Mouse (Mus musculus) midbrain, embryonic 13.5 days (tissue): ENCODE data around the gene Tet1. TPM values are rescaled to one million over a fixed set of nuclear protein-coding genes. Genes with fewer than 3 reads are reported as not detected.
"Not testable (repeated sequence)": the region's sequence is repeated elsewhere in the genome, so short reads cannot be mapped to it uniquely, and the experiment has no call there.

Experiments used
- ATAC-seq: fragments of 200-750 bp; cut with Nextera tagmentation; 2 replicates; pipeline ENCODE4 v1.8.0; 2017; ENCODE audit warnings: mild to moderate bottlenecking, moderate TSS enrichment, moderate library complexity
- H3K27ac ChIP-seq: fragments of 300-500 bp; sonication (generic); 2 replicates; pipeline ENCODE4 v1.5.1; 2015; ENCODE audit warnings: inconsistent platforms, mild to moderate bottlenecking, moderate library complexity
- H3K27me3 ChIP-seq: fragments of 300-500 bp; sonication (generic); 2 replicates; pipeline ENCODE4 v1.6.1; 2015; ENCODE audit warnings: mild to moderate bottlenecking, inconsistent platforms
- H3K36me3 ChIP-seq: fragments of 300-500 bp; sonication (generic); 2 replicates; pipeline ENCODE4 v1.6.1; 2015; ENCODE audit warnings: mild to moderate bottlenecking, inconsistent platforms
- H3K4me1 ChIP-seq: fragments of 300-500 bp; sonication (generic); replicated peaks from 2 replicates; pipeline ENCODE4 v1.6.1; 2015; ENCODE audit warnings: inconsistent platforms
- H3K4me2 ChIP-seq: fragments of 300-500 bp; sonication (generic); replicated peaks from 2 replicates; pipeline ENCODE4 v1.6.1; 2015; ENCODE audit warnings: moderate library complexity, mild to moderate bottlenecking, inconsistent platforms
- H3K4me3 ChIP-seq: fragments of 300-500 bp; sonication (generic); replicated peaks from 2 replicates; pipeline ENCODE4 v1.5.1; 2015; ENCODE audit warnings: mild to moderate bottlenecking, inconsistent platforms
- H3K9ac ChIP-seq: fragments of 300-500 bp; sonication (generic); replicated peaks from 2 replicates; pipeline ENCODE4 v1.6.1; 2015; ENCODE audit warnings: mild to moderate bottlenecking, inconsistent platforms
- H3K9me3 ChIP-seq: fragments of 300-500 bp; sonication (generic); 2 replicates; pipeline ENCODE4 v1.6.1; 2016; ENCODE audit warnings: mild to moderate bottlenecking, inconsistent platforms
- WGBS: fragments of 180-500 bp; shearing (Covaris S2); methylation state at CpG from one replicate; pipeline ENCODE4 v1.1.7; 2015; 5-methylcytosine and 5-hydroxymethylcytosine counted together
- polyA plus RNA-seq: library from polyadenylated mRNA; unstranded; fragments of >200 nt; fragmentation: Nextera tagmentation; extraction: Ambion mirVana; gene quantifications from 2 replicates; pipeline ENCODE4 v1.2.1, GENCODE M21; 2015

Gene Tet1
- polyA plus RNA-seq, 1 experiment from 2014 or later: 37.2 TPM

DNA sequence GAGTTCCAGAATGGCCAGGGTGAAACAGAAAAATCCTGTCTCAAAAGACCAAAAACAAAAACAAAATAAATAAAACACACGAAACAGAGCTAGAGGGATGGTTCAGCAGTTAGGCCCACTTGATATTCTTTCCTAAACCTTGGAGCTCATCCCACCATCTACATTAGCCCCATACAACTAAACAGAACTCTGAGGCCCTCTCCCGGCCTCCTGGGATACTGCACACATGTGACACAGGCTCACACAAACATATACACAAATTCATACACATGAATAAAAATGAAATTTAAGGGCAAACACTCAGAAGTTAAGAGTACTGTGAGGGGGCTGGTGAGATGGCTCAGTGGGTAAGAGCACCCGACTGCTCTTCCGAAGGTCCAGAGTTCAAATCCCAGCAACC, 114.6 kb downstream of the Tet1 start:
- Histone ChIP-seq H3K27me3 (no peaks in the 10 kb centered on the region), H3K9me3 (no peaks in the 10 kb centered on the region), H3K4me1 (peaks cover 20% of the 10 kb centered on the region), H3K9ac (no peak overlapping the region), H3K4me3 (no peak overlapping the region), H3K27ac (no peak overlapping the region), H3K36me3 (peaks cover 11% of the 10 kb centered on the region), H3K4me2 (no peak overlapping the region)
- no peak for ATAC-seq
- WGBS: 97% methylated on average over 4 of the region's 4 CpGs

DNA sequence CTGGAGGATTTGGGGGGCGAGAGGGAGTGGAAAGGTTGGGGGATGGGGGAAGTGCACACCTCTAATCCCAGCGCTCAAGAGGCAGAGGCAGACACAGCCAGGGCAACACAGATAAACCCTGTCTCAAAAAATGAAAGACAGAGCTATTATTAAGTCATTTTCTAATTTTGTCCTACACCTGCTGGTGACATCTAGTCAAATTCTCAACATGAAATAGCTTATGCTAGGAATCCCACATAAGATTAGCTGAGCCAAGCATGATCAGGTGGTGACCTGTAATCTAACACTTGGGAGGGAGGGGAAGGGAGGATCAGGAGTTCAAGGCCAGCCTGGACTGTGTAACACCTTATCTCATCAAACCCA, 115.7 kb downstream of the Tet1 start:
- Histone ChIP-seq H3K9ac (peak overlapping the region; percentile 57), H3K4me1 (peaks cover 28% of the 10 kb centered on the region), H3K27ac (peak overlapping the region; percentile 95), H3K9me3 (no peaks in the 10 kb centered on the region), H3K4me2 (peak overlapping the region; percentile 50), H3K4me3 (peak overlapping the region; percentile 99), H3K27me3 (no peaks in the 10 kb centered on the region), H3K36me3 (peaks cover 21% of the 10 kb centered on the region)
- ATAC-seq: peak; percentile 10
- 41% methylated on average over 2 of the region's 2 CpGs for WGBS

DNA sequence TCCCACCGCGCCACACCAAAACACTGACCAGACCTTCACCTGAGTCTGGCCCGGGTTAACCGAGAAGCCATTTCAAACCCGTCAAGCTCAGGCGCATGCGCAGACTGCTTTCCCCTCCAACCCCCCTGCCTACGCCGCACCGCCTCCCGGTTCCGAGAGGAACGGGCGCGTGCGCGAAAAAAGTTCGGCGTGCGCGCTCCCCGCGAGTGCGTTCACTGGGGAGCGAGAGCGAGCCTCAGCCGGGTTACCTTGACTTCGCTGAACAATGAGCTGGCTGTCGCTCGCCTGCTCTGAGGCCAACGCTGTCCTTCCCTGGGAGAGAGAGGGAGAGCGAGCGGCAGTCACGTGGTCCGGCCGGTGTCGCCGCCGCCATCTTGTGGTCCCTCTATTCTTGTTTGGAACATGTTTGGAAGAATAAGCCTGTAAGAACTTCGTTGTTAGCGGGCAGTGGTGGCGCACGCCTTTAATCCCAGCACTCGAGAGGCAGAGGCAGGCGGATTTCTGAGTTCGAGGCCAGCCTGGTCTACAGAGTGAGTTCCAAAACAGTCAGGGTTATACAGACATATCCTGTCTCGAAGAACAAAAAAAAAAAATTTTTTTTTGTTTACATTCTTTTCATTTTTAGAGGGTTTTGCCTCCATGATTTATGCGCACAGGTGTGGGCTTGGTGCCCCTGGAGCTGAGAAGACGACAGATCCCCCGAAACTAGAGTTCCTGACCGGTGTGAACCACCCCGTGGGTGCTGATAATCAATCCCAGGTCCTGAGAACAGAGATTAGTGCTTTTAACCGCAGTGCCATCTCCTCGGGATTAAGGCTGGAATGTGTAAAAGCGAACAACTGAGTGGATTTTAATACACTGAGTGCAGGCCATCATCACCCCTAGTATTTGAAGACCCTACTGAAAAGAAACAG, 116.4 kb downstream of the Tet1 start, which contains the start of gene Ccar1:
Ccar1 (minus strand) TSS at position 110 of the 914 bp plus-strand sequence.
- WGBS: 4% methylated on average over 55 of the region's 55 CpGs
- H3K9me3 ChIP-seq: no peaks in the 10 kb centered on the region
- H3K27ac ChIP-seq: peak within 1 kb of the TSS; percentile 95
- H3K9ac ChIP-seq: peak within 1 kb of the TSS; percentile 99
- H3K27me3 ChIP-seq: no peaks in the 10 kb centered on the region
- peak within 1 kb of the TSS; percentile 78 for H3K4me2 ChIP-seq
- peak; percentile 99 for ATAC-seq
- peak within 1 kb of the TSS; percentile 99 for H3K4me3 ChIP-seq
- peaks cover 33% of the 10 kb centered on the region for H3K4me1 ChIP-seq
- H3K36me3 ChIP-seq: peaks cover 27% of the 10 kb centered on the region

DNA sequence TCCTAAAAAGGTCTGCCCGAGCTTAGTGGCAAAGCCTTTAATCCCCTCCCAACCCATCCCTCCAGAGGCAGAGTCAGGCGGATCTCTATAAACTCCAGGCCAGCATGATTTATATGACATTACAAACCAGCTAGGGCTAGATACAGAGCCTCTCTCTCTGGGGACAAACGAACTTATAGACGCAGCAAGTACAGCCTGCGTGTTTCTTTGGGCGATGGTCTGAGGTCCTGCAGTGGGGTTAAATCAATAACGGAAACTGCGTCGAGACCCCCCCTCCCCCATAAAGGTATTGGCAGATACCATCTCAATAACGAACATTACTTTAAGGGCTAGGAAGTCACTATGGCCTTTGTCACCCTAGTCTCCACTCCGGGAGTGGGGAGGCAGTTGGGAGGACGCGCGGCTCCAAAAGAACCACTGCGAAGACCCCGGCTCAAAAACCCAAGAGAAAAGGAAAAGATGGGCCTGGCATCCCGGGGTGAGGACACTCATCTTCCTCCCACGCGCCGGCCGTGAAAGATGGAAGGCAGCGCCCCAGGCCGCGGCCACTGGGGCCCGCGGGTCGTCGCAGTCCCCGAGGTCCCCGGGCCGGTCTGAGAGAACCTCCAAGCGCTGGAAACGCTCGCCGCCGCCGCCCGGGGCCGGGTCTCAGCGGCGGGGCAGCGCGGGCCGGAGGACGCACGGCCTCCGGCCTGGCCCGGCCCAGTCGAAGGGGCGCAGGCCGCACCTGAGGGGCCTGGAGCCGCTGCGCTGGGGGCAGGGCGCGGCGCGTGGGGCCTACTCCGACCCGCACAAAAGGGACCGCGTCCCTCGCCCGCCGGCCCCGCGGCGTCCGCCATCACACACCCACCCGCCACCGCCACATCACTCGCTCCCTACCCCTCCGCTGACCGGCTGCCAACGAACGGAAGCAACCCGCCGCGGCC, 117.3 kb downstream of the Tet1 start:
- ATAC-seq: peak; percentile 89
- H3K27ac ChIP-seq: peak overlapping the region; percentile 95

DNA sequence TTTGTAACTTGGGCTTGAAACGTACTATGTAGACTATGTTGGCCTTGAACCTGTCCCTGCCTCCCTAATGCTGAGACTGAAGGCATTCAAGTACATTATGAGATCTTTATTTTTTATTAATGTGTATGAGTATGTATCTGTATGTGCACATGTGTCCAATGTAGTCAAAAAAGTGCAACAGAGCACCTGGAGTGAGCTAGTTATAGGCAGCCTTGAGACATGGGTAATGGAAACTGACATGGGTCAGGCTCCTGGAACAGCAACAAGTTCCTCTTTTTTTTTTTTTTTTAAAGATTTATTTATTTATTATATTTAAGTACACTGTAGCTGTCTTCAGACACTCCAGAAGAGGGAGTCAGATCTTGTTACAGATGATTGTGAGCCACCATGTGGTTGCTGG, 127.0 kb downstream of the Tet1 start:
- not testable (repeated sequence) for H3K9me3 ChIP-seq

More for the DNA sequence above, 117.3 kb downstream of the Tet1 start:
- Histone ChIP-seq H3K4me1 (peaks cover 35% of the 10 kb centered on the region), H3K9ac (peak overlapping the region; percentile 99), H3K4me2 (peak overlapping the region; percentile 78), H3K27me3 (no peaks in the 10 kb centered on the region), H3K36me3 (peaks cover 36% of the 10 kb centered on the region), H3K9me3 (no peaks in the 10 kb centered on the region), H3K4me3 (peak overlapping the region; percentile 99)
- WGBS: 2% methylated on average over 64 of the region's 78 CpGs

More for the DNA sequence above, 127.0 kb downstream of the Tet1 start:
- not testable (repeated sequence) for H3K27ac ChIP-seq, H3K4me1 ChIP-seq, H3K27me3 ChIP-seq, ATAC-seq, H3K9ac ChIP-seq, H3K4me2 ChIP-seq, H3K4me3 ChIP-seq
- 84% methylated on average over 1 of the region's 1 CpGs for WGBS
- H3K36me3 ChIP-seq: peaks cover 92% of the 10 kb centered on the region

Other genes starting within 250 kb of the Tet1 start
- gene Stox1, start 182.9 kb downstream of the Tet1 start, polyA plus RNA-seq: 2.3 and 2.9 TPM in 2 replicates
- 132 and 136 TPM in 2 replicates for gene Ccar1, start 116.7 kb downstream of the Tet1 start, polyA plus RNA-seq
- gene Slc25a16, start 11.6 kb upstream of the Tet1 start, polyA plus RNA-seq: 11.6 and 14.0 TPM in 2 replicates
- gene Dna2, start 38.0 kb upstream of the Tet1 start, polyA plus RNA-seq: 9.6 and 10.1 TPM in 2 replicates
- 51.7 and 55.5 TPM in 2 replicates for gene Rufy2, start 71.2 kb upstream of the Tet1 start, polyA plus RNA-seq
- gene Hnrnph3, start 115.2 kb upstream of the Tet1 start, polyA plus RNA-seq: 242 and 243 TPM in 2 replicates
- 1.3 TPM in 2 replicates for gene Pbld2, start 115.3 kb upstream of the Tet1 start, polyA plus RNA-seq
- gene Pbld1, start 151.2 kb upstream of the Tet1 start, polyA plus RNA-seq: 1.0 and 1.3 TPM in 2 replicates
- 1.1 and 1.3 TPM in 2 replicates for gene Atoh7, start 190.7 kb upstream of the Tet1 start, polyA plus RNA-seq